Mouse (Mus musculus): Measurements from ENCODE around the gene Acsm2.
"Not testable (repeated sequence)": the region's sequence is repeated elsewhere in the genome, so short reads cannot be mapped to it uniquely, and the experiment has no call there.

Gene Acsm2

GRCm38 (mm10) chr7:119562476-119562875 is 8.3 kb downstream of the Acsm2 start:
- not testable (repeated sequence) for DNase-seq (ENCODE audit: low spot score in 2 of 2)

- DNase-seq (ENCODE audit: low spot score in 2 of 2): no peak
Observed at GRCm38 (mm10) chr7:119594530-119595107, 40.5 kb downstream of the Acsm2 start.

- no peak for DNase-seq (ENCODE audit: low spot score in 2 of 2)
Observed at GRCm38 (mm10) chr7:119595306-119595705, 41.2 kb downstream of the Acsm2 start.

- no peak for DNase-seq (ENCODE audit: low spot score in 2 of 2)
Observed at GRCm38 (mm10) chr7:119596536-119596935, 42.4 kb downstream of the Acsm2 start.

- no peak for DNase-seq (ENCODE audit: low spot score in 2 of 2)
Observed at GRCm38 (mm10) chr7:119601195-119601953, 47.2 kb downstream of the Acsm2 start.

GRCm38 (mm10) chr7:119601954-119602317 is 47.8 kb downstream of the Acsm2 start:
- no peak for DNase-seq (ENCODE audit: low spot score in 2 of 2)

GRCm38 (mm10) chr7:119604903-119605483 is 50.9 kb downstream of the Acsm2 start:
- DNase-seq (ENCODE audit: low spot score in 2 of 2): no peak

GRCm38 (mm10) chr7:119605926-119606663 is 52.0 kb downstream of the Acsm2 start:
- DNase-seq (ENCODE audit: low spot score in 2 of 2): no peak

- no peak for DNase-seq (ENCODE audit: low spot score in 2 of 2)
Observed at GRCm38 (mm10) chr7:119606664-119607076, 52.5 kb downstream of the Acsm2 start, which contains the start of gene Acsm1. TSS of gene Acsm1 (plus strand) at chr7:119607026.

GRCm38 (mm10) chr7:119607796-119608515 is 53.8 kb downstream of the Acsm2 start:
- DNase-seq (ENCODE audit: low spot score in 2 of 2): no peak

GRCm38 (mm10) chr7:119616531-119616930 is 62.4 kb downstream of the Acsm2 start:
- no peak for DNase-seq (ENCODE audit: low spot score in 2 of 2)

GRCm38 (mm10) chr7:119617593-119617992 is 63.5 kb downstream of the Acsm2 start:
- DNase-seq (ENCODE audit: low spot score in 2 of 2): no peak

- no peak for DNase-seq (ENCODE audit: low spot score in 2 of 2)
Observed at GRCm38 (mm10) chr7:119618209-119618935, 64.2 kb downstream of the Acsm2 start.

GRCm38 (mm10) chr7:119620157-119620556 is 66.0 kb downstream of the Acsm2 start:
- DNase-seq (ENCODE audit: low spot score in 2 of 2): no peak

- DNase-seq (ENCODE audit: low spot score in 2 of 2): no peak
Observed at GRCm38 (mm10) chr7:119638773-119639172, 84.6 kb downstream of the Acsm2 start.

- DNase-seq (ENCODE audit: low spot score in 2 of 2): no peak
Observed at GRCm38 (mm10) chr7:119642307-119642706, 88.2 kb downstream of the Acsm2 start.
